Mouse (Mus musculus) adrenal gland, adult 2 months (tissue): ENCODE measurements at regions not wholly inside any gene's neighbourhood (a gene's known extent, or its start where the extent isn't known, plus 50 kb on each side); places are given as distances from the start of the nearest gene placed in this dataset.
A peak's percentile ranks its signal among the peaks of the same experiment; 100 is the strongest.
"Not testable (repeated sequence)": the region's sequence is repeated elsewhere in the genome, so short reads cannot be mapped to it uniquely, and the experiment has no call there.

ENCODE experiments used
- DNase-seq: peaks from one replicate; pipeline ENCODE4 v3.0.0; 2021

DNA sequence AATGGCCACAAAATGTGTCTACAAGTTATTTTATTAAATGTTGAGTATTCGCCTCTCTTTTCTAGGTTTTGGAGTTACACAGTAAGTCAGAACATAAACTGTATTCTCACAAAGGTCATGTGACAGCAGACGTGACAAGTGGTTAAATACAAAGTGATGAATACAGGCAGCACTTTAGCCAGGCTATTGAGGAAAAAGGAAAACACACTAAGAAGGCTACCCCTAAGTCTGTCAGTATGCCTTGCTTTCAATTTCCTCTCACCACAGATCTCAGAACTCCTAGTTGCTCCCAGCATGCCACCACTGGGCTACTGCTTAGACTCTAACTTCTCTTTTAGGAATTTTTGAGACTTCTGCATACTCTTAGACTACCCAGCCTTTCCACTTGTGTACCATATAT lies 297.9 kb upstream of the Pex5l start:
- DNase-seq, result no peak

DNA sequence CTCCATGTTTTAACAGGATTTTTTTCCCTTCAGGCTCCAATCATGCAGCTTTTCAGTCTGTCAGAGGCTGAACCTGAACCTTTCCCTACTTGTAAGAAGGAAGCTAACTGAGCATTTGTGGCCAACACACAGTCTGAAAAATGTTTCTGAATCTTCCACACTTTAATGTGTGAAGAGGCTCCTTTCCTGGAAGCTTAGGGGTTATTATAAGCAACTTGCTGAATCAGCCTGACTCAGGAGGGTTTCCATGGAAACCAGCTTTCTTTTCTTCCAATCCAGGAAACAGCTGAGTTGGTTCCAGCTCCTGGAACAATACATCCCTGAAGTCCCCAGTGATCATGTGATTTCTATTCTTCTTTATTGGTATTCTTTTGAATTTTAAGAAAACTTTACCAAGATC lies 297.5 kb upstream of the Pex5l start:
- no peak for DNase-seq

DNA sequence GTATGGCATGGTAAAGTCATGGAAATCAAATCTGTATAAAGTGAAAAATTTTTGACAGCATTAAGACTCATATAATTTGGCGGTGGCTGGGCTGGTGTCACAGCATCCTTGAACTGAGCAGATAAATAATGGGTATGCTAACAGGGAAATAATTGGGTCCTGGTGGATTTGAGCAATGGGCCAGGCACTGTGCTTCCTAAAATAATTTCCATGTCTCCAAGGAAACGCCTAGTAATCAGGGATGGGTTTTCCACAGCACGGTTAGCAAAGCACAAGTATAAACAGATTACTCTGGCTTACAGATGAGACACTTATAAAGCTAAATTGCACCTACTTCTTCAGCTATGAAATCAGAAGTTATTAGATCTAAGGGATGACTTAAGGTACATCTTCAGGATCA lies 273.9 kb upstream of the Pex5l start:
- no peak for DNase-seq

DNA sequence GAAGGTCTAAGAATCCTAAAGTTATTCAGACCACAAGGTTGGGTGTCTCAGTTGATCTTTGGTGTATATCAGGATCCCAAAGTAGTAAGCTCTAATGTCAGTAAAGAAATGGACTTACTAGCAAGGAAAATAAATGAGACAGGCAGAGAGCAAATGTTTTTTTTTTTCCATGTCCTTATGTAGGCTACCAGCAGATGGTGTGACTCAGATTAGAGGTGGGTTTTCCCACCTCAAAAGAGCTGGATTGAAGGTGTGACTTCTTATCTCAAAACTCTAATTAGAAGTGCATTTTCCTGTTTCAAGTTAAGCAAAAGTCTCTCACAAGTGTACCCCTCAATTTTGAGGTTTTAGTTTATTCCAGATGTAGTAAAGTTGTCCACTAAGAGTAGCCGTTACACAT lies 273.3 kb upstream of the Pex5l start:
- DNase-seq, result no peak

DNA sequence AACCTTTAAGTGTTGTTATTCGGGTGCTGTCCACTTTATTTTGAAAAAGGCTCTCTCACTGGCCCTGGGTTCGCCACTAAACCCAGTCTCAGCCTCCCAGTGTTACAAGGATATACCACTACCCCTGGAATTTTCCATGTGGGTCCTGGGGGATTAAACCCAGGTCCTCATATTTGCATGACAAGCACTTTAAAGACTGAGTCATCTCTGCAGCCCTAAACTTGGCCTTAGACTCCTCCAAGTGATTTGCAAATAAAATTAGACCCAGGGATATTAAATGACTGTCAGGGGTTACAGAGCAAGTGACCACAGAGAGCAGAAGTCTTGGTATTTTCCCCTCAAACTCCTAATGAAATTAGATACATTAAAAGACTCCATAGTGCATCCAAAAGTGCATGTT lies 258.9 kb upstream of the Pex5l start:
- DNase-seq, result no peak

DNA sequence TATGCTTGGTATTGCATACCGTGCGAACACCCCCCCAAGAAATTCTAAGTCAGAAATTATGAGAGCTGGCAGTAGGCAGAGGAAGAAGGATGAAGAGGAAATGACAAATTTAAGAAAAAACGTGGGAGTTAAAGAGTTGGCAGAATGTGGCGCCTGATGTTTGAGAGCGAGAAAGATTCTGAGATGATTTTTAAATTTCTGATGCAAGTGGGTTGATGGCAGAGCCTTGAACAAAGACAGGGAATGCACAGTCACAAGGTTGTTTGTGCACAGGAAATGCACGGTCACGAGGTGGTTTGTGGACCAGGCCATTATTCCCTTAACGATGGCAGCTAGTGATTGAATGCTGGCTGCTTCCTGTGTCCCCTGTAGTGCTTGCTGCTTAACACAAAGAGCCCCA lies 256.3 kb upstream of the Pex5l start:
- no peak for DNase-seq

DNA sequence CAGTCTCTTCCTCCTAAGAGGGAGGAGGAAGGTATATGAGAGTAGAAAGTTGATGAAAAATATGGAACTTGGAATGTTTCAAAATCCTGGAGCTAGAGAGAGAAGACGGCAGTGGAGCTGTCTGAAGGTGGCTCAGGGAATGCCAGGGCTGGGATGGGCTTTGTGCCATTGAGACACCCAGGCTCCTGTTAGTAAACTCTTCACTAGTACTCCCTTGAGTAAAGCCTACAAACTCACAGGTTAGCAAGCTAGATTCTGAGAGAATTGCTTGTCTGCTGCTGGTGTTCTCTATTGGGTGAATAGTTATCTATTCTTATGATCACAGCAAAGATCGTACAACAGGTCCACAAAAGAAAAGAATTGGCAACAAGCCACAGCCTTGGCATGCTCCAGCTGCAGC lies 255.3 kb upstream of the Pex5l start:
- no peak for DNase-seq

DNA sequence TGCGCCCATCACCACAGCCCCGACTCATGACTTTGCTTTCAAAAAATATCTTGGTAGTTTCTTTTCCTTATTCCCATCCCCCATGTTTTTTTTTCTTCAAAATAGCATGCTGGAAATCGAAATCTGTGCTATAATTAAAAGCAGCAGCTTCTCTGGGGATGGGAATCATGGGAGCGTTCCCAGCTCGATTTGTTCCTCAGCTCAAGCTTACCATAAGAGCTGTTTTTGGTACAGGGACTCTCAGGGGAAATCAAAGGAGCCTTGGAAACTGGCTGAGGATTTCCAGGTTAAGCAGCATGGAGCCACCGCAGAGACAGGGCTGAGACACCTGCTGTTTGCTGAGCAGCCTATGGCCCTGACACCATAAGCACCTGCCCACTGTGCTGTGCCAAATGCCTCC lies 254.2 kb upstream of the Pex5l start:
- DNase-seq, result no peak

DNA sequence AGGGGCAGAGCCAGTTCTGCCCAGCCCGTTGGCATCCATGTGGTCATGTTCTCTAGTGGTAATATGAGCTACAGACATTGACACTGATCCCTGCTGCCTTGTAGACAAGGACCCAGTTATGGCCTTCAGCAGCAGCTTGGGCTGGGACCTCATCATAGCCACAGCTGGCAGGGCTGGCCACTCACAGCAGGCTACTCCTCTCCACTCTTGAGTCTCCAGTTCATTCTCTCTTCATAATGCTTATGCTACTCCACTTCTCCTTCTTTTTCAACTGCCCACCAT lies 249.4 kb upstream of the Pex5l start:
- no peak for DNase-seq

DNA sequence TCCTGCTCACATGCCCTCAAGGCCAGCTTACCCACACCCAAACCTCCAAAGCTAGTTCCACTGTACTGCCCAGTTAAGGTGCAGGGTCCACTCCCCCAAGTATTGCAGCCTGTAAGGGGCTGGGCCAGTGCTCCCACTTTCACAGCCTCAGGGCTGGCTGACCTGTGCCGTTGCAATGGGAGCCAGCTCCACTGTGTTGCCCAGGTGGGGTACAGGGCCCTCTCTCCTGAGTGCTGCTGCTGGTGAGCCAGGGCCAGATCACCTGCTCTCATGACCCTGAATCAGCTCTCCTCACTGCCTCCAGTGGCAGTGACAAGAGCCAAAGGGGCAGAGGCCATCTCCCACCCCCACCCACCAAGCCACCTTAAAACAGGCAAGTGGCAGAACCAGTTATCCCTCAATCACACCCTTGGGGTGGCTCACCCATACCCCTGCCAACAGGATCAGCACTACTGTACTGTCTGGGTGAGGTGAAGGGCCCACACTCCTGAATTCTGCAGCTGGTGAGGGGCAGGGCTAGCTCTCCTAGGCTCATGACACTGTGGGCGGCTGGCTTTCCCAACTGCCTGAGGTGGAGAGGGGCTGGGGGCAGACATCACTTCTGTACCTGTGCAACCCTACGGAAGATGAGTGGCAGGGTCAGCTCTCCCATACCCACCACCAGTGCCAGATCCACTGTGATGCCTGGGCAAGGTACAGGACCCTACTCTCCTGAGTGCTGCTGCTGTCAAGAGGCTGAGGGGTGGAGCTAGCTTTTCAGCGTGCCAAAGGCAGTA lies 248.9 kb upstream of the Pex5l start:
- no peak for DNase-seq

DNA sequence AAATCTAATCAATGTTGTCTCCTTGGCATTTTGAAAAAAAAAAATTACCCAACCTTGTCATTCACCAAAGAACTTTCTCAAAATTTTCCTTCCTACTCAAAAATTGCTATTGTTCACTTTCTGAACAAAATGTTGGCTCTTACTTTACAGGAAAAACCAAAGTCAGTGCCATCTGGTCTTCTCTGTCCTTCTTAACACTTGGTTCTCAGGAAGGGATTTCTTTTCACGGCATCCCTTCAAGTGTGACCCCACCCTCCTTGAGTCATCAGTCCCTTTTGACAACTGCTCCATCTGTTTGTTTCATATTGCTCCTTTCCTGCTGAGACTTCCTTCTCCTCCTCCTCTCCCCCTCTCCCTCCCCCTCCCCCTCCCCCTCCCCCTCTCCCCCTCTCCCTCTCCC lies 245.1 kb upstream of the Pex5l start:
- no peak for DNase-seq

DNA sequence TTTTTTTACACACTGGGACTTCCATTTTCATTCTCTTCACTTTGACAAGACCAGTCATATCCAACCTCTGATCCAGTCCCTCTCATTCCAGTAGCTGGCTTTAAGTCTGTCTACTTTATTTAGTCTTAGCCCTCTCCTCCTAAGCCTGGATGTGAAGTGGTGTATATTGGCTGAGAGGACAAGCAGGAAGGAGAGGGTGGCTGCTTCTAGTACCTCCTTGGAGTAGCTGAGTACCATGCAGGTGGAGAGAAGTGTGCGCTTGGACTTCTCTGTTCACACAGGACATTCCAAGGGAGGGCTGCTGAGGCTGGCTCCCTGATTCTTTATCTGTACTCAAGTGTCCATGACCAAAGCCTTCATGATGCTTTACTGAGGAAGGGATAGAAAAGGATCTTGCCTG lies 240.6 kb upstream of the Pex5l start:
- no peak for DNase-seq

DNA sequence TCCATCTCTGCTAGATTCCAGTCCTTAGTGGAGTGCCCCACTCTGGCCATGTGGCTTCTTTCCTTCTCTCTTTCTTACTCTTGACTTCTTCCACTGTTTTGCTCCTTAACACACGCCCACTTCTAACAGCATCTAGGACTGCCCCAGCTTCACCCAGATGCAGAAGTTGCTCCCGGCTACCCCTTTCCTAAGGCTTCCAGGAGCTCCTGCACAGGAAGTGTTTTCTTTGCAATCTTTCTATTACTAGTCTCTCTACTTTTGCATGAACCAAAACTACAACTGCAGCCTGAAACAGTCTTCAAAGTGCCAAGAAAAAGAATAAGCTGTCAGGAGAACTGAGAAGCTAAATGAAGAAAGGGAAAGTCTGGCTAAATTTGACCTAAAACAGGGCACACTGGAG lies 236.6 kb upstream of the Pex5l start:
- no peak for DNase-seq

DNA sequence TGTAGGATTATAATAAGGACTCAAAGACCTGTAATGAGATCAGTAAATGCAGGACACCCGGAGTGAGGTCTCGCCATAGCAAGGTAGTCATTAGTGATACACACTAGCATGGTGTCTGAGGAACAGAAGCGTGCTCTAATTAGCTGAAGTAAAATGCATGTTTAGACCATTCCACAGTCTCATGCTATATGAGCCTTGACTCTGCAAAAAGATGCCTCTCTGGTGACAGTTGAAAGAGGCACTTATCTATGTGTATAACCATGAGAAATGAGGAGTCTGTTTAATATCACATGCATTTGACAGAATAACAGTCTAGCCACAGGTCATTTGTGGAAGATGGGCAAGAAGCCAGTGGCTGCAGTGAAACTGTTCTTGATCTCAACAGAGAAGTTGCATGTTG lies 232.1 kb upstream of the Pex5l start:
- DNase-seq, result no peak

DNA sequence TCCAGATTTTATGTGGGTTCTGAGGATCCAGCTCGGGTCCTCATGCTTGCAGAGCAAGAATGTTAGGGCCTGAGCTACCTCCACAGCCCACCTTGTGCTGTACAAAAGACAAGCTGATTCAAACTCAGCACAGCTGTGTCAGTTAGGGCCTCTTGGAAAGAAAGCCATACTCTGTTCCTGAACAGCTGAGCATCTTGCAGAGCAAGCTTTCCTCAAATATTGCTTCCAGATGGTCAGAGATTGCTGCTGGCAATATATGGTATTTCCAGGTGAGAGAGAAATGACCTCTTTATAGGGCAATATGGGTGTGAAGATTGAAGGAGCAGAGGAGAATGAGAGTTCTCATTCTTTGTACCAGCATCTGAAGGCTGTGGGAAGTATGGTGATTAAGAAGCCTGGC lies 229.8 kb upstream of the Pex5l start:
- DNase-seq, result no peak

DNA sequence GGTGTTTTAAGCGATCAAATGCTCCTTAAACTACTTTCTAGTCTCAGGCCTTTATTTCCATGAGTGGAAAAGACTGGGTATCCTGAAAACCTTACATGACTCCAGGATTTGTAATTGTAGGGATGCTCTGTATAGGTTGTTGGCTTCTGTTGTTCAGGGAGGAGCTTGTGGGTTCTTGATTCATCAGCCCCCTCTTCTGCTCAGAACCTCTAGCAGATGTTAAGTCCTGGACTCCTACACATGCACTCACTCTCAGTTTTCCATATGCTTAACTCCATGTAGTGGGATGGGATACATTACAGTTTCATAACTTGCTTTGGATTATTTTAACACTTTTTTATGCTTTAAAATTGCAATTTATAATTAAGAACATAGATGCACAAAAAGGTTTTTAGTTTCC lies 220.5 kb upstream of the Pex5l start:
- DNase-seq, result no peak

DNA sequence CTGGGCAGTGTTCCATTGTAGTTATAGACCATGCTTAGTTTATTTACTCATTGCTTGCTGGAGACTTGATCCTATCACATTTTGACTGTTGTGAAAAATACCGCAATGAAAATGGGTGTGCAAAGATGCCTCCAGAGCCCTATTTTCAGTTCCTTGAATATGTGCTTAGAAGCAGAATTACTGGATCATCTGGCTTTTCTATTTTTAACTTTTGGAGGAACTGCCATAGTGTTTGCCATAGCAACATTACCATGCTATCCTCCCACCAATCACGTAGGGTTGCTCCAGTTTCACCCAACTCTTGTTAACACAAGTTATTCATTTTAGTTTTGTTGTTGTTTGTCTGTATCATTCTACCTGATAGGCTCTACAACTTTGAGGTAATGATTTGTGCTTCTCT lies 217.0 kb upstream of the Pex5l start:
- no peak for DNase-seq

DNA sequence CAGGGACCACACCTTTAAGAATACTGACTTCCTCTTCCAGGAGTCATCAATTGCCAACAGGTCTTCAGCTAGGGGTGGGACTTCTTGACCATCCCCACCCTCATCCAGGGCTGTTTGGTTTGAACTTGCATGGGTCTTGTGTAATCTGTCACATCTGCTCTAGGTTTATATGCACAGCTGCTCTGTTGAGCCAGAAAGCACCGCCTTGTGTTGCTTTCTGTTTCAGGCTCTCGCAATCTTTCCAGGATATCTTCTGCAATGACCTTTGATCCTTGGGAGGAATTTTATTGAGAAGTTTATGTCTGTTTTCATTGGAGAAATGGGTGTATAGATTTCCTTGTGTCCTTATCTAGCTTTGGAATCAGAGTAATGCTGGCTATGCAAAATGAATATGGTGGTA lies 210.8 kb upstream of the Pex5l start:
- no peak for DNase-seq

DNA sequence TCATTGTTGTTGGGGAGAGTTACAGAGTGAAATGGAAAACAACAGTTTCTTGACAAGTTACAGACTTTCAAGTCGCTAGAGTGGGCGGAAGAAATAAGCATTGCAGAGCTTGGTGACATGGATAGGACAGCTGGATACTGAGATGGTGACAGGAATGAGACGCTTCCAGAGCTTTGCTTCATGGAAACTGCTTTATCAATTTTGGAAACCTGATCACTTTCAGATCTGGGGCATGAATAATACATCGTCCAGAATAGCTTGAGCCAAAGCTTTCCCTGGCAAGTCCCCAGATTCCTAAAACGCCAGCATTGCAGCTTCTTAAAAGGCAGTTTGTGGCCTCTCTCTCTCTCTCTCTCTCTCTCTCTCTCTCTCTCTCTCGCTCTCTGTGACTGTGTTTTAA lies 207.9 kb upstream of the Pex5l start:
- DNase-seq, result no peak

DNA sequence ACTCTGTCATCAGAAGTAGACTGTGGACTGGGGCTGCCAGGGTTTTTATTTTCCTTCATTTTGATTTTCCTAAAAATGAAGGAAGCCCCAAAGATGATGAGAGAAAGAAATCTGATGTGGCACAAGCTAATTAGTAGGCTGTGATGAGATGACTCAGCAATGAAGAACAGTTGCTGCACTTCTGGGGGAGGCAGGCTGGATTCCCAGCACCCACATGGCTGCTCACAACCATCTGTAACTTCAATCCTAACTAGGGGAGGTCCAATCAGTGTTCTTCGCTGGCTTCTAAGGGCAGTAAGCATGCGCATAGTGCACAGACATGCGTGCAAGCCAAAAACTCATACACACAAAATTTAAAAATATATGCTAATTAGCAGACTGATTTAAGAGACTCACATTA lies 191.0 kb upstream of the Pex5l start:
- no peak for DNase-seq

DNA sequence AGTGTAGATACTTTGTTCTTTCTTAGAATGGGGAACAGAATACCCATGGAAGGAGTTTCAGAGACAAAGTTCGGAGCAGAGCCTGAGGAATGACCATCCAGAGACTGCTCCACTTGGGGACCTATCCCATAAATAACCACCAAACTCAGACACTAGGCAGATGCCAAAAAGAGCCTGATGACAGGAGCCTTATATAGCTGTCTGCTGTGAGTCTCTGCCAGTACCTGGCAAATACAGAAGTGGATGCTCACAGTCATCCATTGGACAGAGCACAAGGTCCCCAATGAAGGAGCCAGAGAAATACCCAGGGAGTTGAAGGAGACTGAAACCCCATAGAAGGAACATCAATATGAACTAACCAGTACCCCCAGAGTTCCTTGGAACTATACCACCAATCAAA lies 174.6 kb upstream of the Pex5l start:
- DNase-seq, result not testable (repeated sequence)

DNA sequence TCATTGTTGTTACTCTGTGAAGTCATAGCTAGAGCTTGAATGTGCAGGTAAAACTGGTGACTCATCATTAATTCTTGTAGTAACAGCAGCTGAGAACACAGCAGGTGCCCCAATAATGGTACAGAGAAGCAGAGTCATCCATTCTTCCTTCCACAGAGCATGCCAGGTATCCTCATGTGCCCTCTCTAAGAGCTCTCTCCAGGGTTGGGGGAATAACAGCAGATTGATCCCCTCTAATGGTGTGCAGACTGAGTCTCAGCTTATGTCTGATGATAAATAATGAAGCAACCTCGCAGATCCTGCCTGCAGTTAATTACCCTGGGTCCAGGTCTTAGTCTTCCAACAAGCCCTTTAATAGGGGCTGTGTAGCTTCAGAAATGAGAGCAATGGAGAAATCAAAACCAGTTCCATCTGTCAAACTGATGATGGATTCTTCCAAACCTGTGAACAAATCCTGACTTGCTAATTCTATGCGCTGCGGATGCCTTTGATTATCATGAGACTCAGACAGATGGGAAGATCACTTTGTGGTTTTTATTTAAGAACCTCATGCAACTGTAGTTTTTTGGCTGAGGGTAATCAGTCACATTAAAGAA lies 169.3 kb upstream of the Pex5l start:
- DNase-seq, result no peak

DNA sequence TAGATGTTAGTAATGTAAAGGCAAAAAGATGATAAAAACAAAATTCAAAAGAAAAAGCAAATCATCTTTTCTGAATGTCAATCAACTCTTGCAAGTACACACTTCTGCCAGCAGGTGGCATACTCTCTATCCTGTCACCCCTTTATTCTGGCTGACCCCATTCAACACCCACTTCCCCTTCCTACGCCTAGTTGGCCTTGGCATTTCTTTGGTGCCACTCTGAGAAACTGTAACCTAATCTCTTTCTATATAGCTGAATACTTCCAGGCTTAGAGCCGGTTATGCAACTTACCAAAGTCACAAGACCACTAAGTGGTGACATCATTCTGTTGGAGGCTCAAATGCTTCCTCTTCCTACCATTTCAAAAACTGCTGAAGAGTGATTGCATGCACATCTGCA lies 165.2 kb upstream of the Pex5l start:
- peak; percentile 25 for DNase-seq

DNA sequence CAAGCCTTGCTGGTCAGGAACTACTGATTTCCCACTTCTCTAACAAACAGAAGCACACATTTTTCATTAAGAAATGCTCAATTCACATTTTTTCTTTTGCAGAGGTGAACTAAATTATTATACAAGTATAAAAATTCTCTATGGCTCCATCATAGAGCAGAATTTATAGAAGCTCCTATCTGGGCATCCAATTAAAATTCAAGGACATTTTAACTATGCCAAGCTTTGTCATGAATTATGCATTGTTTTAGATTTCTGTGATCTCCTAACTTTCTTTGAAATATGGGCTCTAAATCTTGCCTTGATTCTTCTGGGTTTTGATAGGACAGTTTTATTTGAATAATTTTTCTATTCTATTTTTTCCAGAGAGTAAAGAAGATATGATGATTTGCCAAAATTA lies 163.1 kb upstream of the Pex5l start:
- DNase-seq, result no peak

DNA sequence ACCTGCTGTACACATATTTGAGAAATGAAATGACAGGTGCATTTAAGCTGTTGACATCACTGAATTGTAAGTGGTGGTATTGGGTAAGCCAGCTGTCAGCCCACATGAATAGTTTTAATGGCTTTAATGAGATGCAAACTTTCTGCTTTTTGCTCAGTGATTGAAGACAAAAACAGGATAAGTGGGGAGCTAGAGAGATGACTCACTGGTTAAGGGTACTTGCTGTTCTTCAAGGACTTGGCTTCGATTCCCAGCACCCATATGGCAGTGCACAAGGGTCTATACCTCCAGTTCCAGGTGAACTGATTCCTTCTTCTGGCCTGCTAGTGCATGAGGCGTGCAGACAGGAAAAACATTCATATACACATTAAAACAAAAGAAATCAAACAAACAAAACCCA lies 162.7 kb upstream of the Pex5l start:
- DNase-seq, result no peak
